Mouse (Mus musculus) brain, embryonic 14.5 days (tissue): ENCODE measurements around the gene Slc39a11. TPM values are rescaled to one million over a fixed set of nuclear protein-coding genes. Genes with fewer than 3 reads are reported as not detected.

Experiments used
- DNase-seq: peaks from one replicate; pipeline ENCODE4 v3.0.0-alpha.2; 2011; ENCODE audit warnings: low read depth
- CTCF ChIP-seq: fragments of 200-500 bp; IDR thresholded peaks from 2 replicates; pipeline ENCODE4 v1.5.1; 2012; ENCODE audit warnings: inconsistent platforms, mild to moderate bottlenecking, moderate library complexity, borderline replicate concordance; ENCODE audit not compliant: insufficient read depth, insufficient read length; ENCODE audit errors: extremely low read depth
- POLR2A ChIP-seq: fragments of 200-500 bp; IDR thresholded peaks from 2 replicates; pipeline ENCODE4 v1.6.1; 2012; ENCODE audit warnings: mild to moderate bottlenecking, inconsistent platforms, borderline replicate concordance; ENCODE audit not compliant: poor library complexity, insufficient read depth, insufficient read length, severe bottlenecking; ENCODE audit errors: extremely low read depth
- polyA plus RNA-seq: library from polyadenylated mRNA; depleted of rRNA; stranded (reverse); fragments of >200 nt; gene quantifications from 2 replicates; pipeline ENCODE4 v1.2.3, GENCODE M21; 2012

The Slc39a11 gene
- polyA plus RNA-seq, 1 experiment, result 24.3 TPM

GRCm38 (mm10) chr11:113652516-113652915 is 2.6 kb upstream of the Slc39a11 start:
- DNase-seq, result no peak
- no peak for TF ChIP-seq CTCF
- TF ChIP-seq POLR2A, result no peak

- TF ChIP-seq POLR2A (no peak), CTCF (peak; percentile 65)
- DNase-seq, result peak; percentile 65
Measured at GRCm38 (mm10) chr11:113651907-113652273, 2.0 kb upstream of the Slc39a11 start.

DNA sequence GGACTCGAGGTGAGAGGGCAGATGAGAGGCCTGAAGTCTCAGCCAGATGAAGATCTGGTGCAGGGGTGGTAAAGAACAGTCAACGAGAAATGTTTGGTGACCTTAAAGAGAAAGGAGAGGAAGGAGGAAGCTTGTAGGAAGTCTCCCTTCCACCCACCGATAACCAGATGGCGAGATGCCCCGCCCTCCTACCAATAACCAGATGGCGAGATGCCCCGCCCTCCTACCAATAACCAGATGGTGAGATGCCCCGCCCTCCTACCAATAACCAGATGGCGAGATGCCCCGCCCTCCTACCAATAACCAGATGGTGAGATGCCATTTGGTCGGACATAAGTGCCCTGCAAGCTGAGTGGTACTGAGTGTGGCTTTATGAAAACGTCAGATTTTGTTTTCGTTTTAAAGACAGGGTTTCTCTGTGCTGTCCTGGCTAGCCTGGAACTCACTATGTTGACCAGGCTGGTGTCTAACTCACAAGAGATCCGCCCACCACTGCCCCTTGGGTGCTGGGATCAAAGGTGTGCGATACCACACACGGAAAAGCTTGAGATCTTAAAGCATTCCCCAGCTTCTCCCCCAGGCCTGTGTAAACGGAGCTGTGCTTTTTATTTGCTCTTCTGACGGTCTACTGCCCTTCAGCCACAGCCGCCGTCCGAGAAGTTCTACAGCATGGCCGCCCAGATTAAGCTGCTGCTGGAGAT is 1.5 kb upstream of the Slc39a11 start:
- TF ChIP-seq POLR2A, result no peak
- no peak for TF ChIP-seq CTCF
- peak; percentile 63 for DNase-seq

GRCm38 (mm10) chr11:113648690-113649352 is 1.1 kb downstream of the Slc39a11 start, which contains the start of gene Cog1:
Gene Cog1, plus strand, starts transcription at chr11:113649169.
- no peak for DNase-seq
- no peak for TF ChIP-seq CTCF

DNA sequence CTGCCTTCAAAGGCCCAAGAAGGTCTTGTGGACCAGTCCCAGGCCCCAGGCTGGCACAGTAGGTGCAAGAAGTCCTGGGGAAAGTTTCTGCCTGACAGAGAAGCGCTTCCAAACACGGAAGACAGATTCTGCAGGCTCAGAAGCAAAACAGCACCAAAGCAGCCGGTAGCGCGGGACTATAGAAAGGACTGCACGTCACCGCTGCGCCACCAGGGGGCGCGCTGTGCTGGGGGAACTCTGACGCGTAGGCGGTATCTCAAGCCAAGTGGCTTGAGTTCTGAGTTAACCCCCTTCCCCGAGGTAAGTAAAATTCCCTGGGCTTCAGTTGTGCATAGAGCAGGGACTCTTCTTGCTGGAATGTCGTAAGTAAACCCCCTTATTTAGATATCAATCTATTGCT is 1.7 kb downstream of the Slc39a11 start:
- TF ChIP-seq CTCF (peak; percentile 98), POLR2A (no peak)
- DNase-seq, result peak; percentile 80

GRCm38 (mm10) chr11:113645181-113645580 is 4.7 kb downstream of the Slc39a11 start:
- no peak for DNase-seq
- TF ChIP-seq POLR2A (no peak), CTCF (no peak)

DNA sequence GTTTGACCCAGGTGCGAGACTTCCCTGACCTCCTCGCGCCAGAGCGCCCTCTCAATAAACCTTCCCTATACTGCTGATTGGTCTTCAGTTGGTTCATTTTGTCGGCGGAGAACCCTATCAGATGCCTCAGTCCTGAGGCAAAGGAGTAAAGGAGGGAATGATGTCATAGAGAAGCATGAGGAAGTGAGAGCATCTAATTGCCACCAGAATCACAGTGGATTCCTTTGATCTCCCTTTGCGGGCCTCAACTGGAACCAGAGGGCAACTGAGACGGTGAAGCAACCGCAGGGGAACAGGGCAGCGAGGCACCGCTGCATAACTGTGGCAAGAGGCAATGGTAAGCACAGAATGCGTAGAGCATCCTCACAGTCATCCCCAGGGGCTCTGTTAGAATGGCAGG is 11.2 kb downstream of the Slc39a11 start:
- TF ChIP-seq POLR2A (no peak), CTCF (no peak)
- DNase-seq, result no peak

GRCm38 (mm10) chr11:113634699-113635121 is 15.2 kb downstream of the Slc39a11 start:
- DNase-seq, result peak; percentile 85
- TF ChIP-seq POLR2A, result no peak
- no peak for TF ChIP-seq CTCF

- no peak for TF ChIP-seq POLR2A
- no peak for TF ChIP-seq CTCF
- DNase-seq, result no peak
Measured at GRCm38 (mm10) chr11:113633398-113633797, 16.5 kb downstream of the Slc39a11 start.

GRCm38 (mm10) chr11:113632303-113632702 is 17.6 kb downstream of the Slc39a11 start:
- TF ChIP-seq POLR2A, result no peak
- TF ChIP-seq CTCF, result no peak
- DNase-seq, result no peak

- DNase-seq, result no peak
- TF ChIP-seq POLR2A, result no peak
- TF ChIP-seq CTCF, result no peak
Measured at GRCm38 (mm10) chr11:113631862-113632261, 18.0 kb downstream of the Slc39a11 start.

GRCm38 (mm10) chr11:113631302-113631701 is 18.6 kb downstream of the Slc39a11 start:
- TF ChIP-seq CTCF (no peak), POLR2A (no peak)
- DNase-seq, result no peak
